Mouse (Mus musculus) liver, postnatal 0 days (tissue): ENCODE measurements around the gene Car7. TPM values are rescaled to one million over a fixed set of nuclear protein-coding genes. Genes with fewer than 3 reads are reported as not detected.

Experiments
- ATAC-seq: fragments of 200-750 bp; cut with Nextera tagmentation; 2 replicates; pipeline ENCODE4 v1.8.0; 2017; ENCODE audit warnings: mild to moderate bottlenecking, moderate library complexity
- DNase-seq: peaks from one replicate; pipeline ENCODE4 v3.0.0-alpha.2; 2016
- H3K27ac ChIP-seq: fragments of 300-500 bp; sonication (generic); 2 replicates; pipeline ENCODE4 v1.5.1; 2014; ENCODE audit warnings: antibody characterized with exemption, moderate library complexity, mild to moderate bottlenecking, low read depth
- H3K27me3 ChIP-seq: fragments of 300-500 bp; sonication (generic); 2 replicates; pipeline ENCODE4 v1.6.1; 2014; ENCODE audit warnings: low read length, control low read depth, mixed read lengths; ENCODE audit not compliant: insufficient read depth
- H3K36me3 ChIP-seq: fragments of 300-500 bp; sonication (generic); replicated peaks from 2 replicates; pipeline ENCODE4 v1.6.1; 2014; ENCODE audit warnings: mild to moderate bottlenecking, control low read depth, low read length, moderate library complexity, mixed read lengths; ENCODE audit not compliant: insufficient read depth
- H3K4me1 ChIP-seq: fragments of 300-500 bp; sonication (generic); 2 replicates; pipeline ENCODE4 v1.6.1; 2014; ENCODE audit warnings: antibody characterized with exemption, mild to moderate bottlenecking, control low read depth; ENCODE audit not compliant: insufficient read depth
- H3K4me2 ChIP-seq: fragments of 300-500 bp; sonication (generic); 2 replicates; pipeline ENCODE4 v1.6.1; 2014; ENCODE audit warnings: low read depth, mild to moderate bottlenecking, low read length, moderate library complexity, mixed read lengths
- H3K4me3 ChIP-seq: fragments of 300-500 bp; sonication (generic); 2 replicates; pipeline ENCODE4 v1.5.1; 2014; ENCODE audit warnings: low read depth, low read length
- H3K9ac ChIP-seq: fragments of 300-500 bp; sonication (generic); replicated peaks from 2 replicates; pipeline ENCODE4 v1.6.1; 2014; ENCODE audit warnings: mild to moderate bottlenecking, moderate library complexity
- H3K9me3 ChIP-seq: fragments of 300-500 bp; sonication (generic); 2 replicates; pipeline ENCODE4 v1.6.1; 2016; ENCODE audit warnings: mild to moderate bottlenecking, control low read depth, low read length, mixed read lengths
- CTCF ChIP-seq: sonication (generic); IDR thresholded peaks from 2 replicates; pipeline ENCODE4 v1.5.1; 2016; ENCODE audit warnings: antibody characterized with exemption, low read depth
- EP300 ChIP-seq: IDR thresholded peaks from 2 replicates; pipeline ENCODE4 v1.6.1; 2016; ENCODE audit warnings: antibody characterized with exemption, low read depth, mild to moderate bottlenecking
- WGBS: fragments of 180-500 bp; shearing (Covaris S2); extraction: QIAGEN DNeasy Blood & Tissue Kit; methylation state at CpG from one replicate; pipeline ENCODE4 v1.1.7; 2014; ENCODE audit not compliant: insufficient replicate concordance; 5-methylcytosine and 5-hydroxymethylcytosine counted together
- polyA plus RNA-seq: library from polyadenylated mRNA; unstranded; fragments of >200 nt; fragmentation: Nextera tagmentation; extraction: Ambion mirVana; gene quantifications from 2 replicates; pipeline ENCODE4 v1.2.1, GENCODE M21; 2015

Gene Car7
- polyA plus RNA-seq, 1 experiment from 2014 or later: 3.5 TPM

DNA sequence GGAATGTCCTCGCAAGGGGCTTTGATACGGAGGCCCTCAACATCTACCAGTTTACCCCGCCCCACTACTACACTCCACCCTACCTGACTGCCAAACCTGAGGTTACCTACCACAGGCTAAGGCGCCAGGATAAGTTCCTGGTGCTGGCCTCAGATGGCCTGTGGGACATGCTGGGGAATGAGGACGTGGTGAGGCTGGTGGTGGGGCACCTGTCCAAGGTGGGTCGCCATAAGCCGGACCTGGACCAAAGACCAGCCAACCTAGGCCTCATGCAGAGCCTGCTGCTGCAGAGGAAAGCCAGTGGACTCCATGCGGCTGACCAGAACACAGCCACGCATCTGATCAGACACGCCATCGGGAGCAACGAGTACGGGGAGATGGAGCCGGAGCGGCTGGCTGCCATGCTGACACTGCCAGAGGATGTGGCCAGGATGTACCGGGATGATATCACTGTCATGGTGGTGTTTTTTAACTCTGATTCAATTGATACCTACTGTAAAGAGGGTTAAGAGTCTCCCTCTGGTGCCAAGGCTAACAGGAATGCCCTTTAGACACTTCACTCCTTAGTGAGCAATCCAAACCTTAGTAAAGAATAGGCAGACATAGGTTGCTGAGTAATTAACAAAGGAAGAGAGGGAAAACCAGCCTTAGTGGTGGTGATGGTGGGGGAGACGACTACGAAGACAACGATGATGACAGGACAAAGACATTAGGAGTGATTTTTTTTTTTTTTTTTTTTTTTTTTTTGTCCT is 60.3 kb downstream of the Car7 start:
- no peaks in the 10 kb centered on the region for H3K9me3 ChIP-seq
- WGBS: 92% methylated on average over 19 of the region's 19 CpGs
- no peaks in the 10 kb centered on the region for H3K27me3 ChIP-seq
- ATAC-seq (no peak), DNase-seq (no peak)
- no peak overlapping the region for H3K4me3 ChIP-seq
- H3K27ac ChIP-seq: no peak overlapping the region
- peaks cover 15% of the 10 kb centered on the region for H3K4me1 ChIP-seq
- H3K4me2 ChIP-seq: no peak overlapping the region
- TF ChIP-seq EP300 (no peak), CTCF (no peak)
- peaks cover 24% of the 10 kb centered on the region for H3K36me3 ChIP-seq
- no peak overlapping the region for H3K9ac ChIP-seq

DNA sequence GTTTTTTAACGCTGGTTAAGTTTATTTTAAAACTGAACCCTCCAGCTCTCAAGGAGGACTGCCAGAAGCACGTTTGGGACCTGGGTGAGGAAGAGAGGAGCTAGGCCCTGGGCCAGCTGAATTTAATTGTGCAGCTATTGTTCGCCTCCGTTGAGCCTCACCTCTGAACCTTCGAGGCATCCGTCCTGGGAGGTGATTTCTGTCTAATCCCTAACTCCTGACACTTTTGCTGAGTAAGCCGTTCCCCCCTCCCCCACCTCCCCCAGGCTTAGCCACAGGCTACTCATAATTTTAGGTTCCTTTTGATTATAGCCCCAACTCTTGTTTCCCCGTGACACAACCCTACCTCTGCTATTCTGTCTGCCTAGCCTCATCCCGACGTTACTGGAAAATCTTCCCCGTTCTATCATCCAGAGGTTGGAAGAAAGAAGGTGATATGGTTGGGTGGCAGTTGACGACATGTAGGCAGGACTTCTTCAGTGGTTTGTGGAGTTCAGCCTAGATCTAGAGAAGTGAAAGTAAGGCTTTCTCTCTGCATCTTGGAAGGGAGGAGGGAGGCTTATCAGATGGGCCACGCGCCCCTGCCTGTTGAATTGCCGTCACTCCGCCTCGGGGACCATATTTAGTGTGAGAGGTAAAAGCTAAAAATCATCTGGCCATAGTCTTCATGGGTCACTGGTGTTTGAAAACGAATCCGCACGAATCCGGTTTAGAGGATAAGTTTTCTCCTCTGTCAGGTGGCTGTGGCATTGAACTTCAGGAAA is 61.5 kb downstream of the Car7 start:
- no peaks in the 10 kb centered on the region for H3K9me3 ChIP-seq
- H3K4me2 ChIP-seq: peak overlapping the region; percentile 35
- H3K27me3 ChIP-seq: no peaks in the 10 kb centered on the region
- H3K36me3 ChIP-seq: peaks cover 24% of the 10 kb centered on the region
- ATAC-seq (no peak), DNase-seq (no peak)
- no peak overlapping the region for H3K4me3 ChIP-seq
- peaks cover 9% of the 10 kb centered on the region for H3K4me1 ChIP-seq
- WGBS: 67% methylated on average over 21 of the region's 21 CpGs
- no peak overlapping the region for H3K9ac ChIP-seq
- H3K27ac ChIP-seq: no peak overlapping the region; the same call in 1 of the 2 replicates
- TF ChIP-seq CTCF (no peak), EP300 (no peak)

DNA sequence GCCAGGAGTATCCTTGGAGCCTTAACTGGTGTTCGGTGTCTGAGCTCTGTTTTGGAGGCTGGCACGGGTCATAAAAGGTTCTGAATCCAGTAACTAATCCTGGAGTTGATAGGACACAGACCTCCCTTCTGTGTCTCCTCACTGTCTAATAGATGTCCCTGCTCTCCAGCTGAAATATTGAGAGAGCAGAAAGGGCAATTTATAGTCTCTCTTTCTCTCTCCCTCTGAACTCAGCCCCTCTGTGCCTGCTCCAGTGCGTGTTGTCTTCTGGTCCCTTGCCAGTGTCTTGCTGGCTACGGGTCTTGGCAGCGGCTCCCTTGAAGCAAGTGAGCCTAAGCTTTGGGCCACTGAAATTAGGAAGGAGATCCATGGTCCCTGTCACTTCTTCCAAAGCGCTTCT is 63.2 kb downstream of the Car7 start:
- ATAC-seq: no peak
- TF ChIP-seq CTCF (no peak), EP300 (no peak)
- H3K36me3 ChIP-seq: peaks cover 24% of the 10 kb centered on the region
- H3K27me3 ChIP-seq: no peaks in the 10 kb centered on the region
- peaks cover 10% of the 10 kb centered on the region for H3K4me1 ChIP-seq
- no peak for DNase-seq
- H3K9me3 ChIP-seq: no peaks in the 10 kb centered on the region
- no peak overlapping the region for H3K4me2 ChIP-seq
- H3K27ac ChIP-seq: no peak overlapping the region
- no peak overlapping the region for H3K4me3 ChIP-seq
- no peak overlapping the region for H3K9ac ChIP-seq
- WGBS: 83% methylated on average over 6 of the region's 6 CpGs

DNA sequence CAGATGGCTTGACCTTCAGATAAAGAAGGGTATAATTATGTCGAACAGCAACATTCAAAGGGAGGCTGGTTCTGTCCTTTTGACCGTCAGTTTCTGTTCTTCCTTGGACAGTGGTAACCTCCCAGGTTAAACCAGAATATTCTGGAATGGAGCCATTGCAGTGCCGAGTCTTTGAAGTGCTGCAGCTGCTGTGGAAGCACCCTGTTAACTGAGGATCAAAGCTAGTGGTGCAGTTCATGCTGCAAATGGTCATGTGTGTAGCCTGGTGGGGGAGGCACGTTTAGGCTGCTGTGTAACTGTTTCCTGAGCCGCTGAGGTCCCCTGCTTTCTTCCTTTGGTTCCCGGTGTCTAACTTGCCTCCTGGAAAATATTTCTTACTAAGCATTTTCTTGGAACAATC is 64.0 kb downstream of the Car7 start:
- 52% methylated on average over 6 of the region's 6 CpGs for WGBS
- Histone ChIP-seq H3K9me3 (no peaks in the 10 kb centered on the region), H3K4me1 (peaks cover 10% of the 10 kb centered on the region), H3K27ac (no peak overlapping the region), H3K4me3 (no peak overlapping the region), H3K9ac (no peak overlapping the region), H3K36me3 (peaks cover 22% of the 10 kb centered on the region), H3K4me2 (no peak overlapping the region), H3K27me3 (no peaks in the 10 kb centered on the region)
- no peak for TF ChIP-seq EP300
- TF ChIP-seq CTCF: no peak
- DNase-seq (no peak), ATAC-seq (no peak)

Other genes with a start within 250 kb of the Car7 start
- gene Cmtm2a, start 241.5 kb upstream of the Car7 start, polyA plus RNA-seq: not detected in 2 replicates
- not detected in 2 replicates for gene Gm45711, start 224.6 kb upstream of the Car7 start, polyA plus RNA-seq
- not detected in 2 replicates for gene Cmtm1, start 224.5 kb upstream of the Car7 start, polyA plus RNA-seq
- gene Gm11020, start 213.1 kb upstream of the Car7 start, polyA plus RNA-seq: not detected in 2 replicates
- not detected in 2 replicates for gene Cmtm2b, start 212.5 kb upstream of the Car7 start, polyA plus RNA-seq
- gene Cmtm3, start 195.3 kb upstream of the Car7 start, polyA plus RNA-seq: 24.9 and 25.0 TPM in 2 replicates
- gene Cmtm4, start 138.9 kb upstream of the Car7 start, polyA plus RNA-seq: 0.94 and 1.1 TPM in 2 replicates
- 7.7 and 8.4 TPM in 2 replicates for gene Dync1li2, start 91.6 kb upstream of the Car7 start, polyA plus RNA-seq
- 0.05 and 0.06 TPM in 2 replicates for gene Terb1, start 24.8 kb upstream of the Car7 start, polyA plus RNA-seq
- gene Nae1, start 52 bp upstream of the Car7 start, polyA plus RNA-seq: 24.3 and 24.4 TPM in 2 replicates
- 10.0 and 10.1 TPM in 2 replicates for gene Pdp2, start 56.8 kb downstream of the Car7 start, polyA plus RNA-seq
- gene Cdh16, start 89.7 kb downstream of the Car7 start, polyA plus RNA-seq: 0.06 and 0.44 TPM in 2 replicates
- 0.49 and 0.63 TPM in 2 replicates for gene Rrad, start 96.6 kb downstream of the Car7 start, polyA plus RNA-seq
- 32.0 and 34.9 TPM in 2 replicates for gene Ciao2b, start 107.3 kb downstream of the Car7 start, polyA plus RNA-seq
- gene Ces2a, start 199.3 kb downstream of the Car7 start, polyA plus RNA-seq: 150 and 159 TPM in 2 replicates